Mouse (Mus musculus): ENCODE measurements around the gene Plin2. TPM values are rescaled to one million over a fixed set of nuclear protein-coding genes. Genes with fewer than 3 reads are reported as not detected.
A peak's percentile ranks its signal among the peaks of the same experiment; 100 is the strongest.

Plin2 gene
- 75.1 and 78.0 TPM in 2 replicates for polyA plus RNA-seq (2014; fragmentation: Nextera tagmentation; extraction: Ambion mirVana)

DNA sequence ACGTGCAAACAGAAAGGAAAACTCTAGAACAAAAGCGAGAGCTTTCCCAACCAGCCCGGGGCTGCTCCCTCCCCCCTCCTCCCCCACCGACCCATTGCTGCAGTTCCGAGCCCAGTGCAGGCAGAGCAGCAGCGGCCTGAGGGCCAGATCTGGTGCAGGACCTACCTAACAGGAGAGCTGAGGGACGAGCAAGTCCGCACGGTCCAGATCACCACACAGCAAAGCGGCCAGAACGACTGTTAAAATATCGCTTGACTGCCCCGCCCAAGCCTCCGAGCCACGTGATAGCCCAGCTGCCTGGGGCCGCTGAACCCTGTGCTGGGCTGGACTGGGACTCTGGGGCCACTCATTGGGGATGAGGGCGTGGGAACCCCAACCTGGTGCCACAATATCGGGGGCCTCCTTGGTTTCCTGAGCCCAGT lies at the start of gene Plin2:
TSS of gene Plin2 (minus strand) at position 281 of the 422 bp plus-strand sequence.
- peak; percentile 94 for ATAC-seq (replicated peaks; ENCODE audit: low FRiP score, low TSS enrichment, low read depth)
- Histone ChIP-seq H3K36me3 (ENCODE audit: control insufficient read depth, insufficient read depth, low read length) (peaks cover 16% of the 10 kb centered on the region), H3K4me1 (replicated peaks; ENCODE audit: control insufficient read depth, insufficient read depth, low read length) (peaks cover 9% of the 10 kb centered on the region), H3K27me3 (replicated peaks; ENCODE audit: control insufficient read depth, insufficient read depth, low read length) (no peaks in the 10 kb centered on the region), H3K9ac (ENCODE audit: low read length) (peak within 1 kb of the TSS; percentile 63), H3K4me3 (ENCODE audit: low read depth, low read length) (peak within 1 kb of the TSS; percentile 49), H3K27ac (ENCODE audit: low read depth) (peak within 1 kb of the TSS; percentile 48), H3K9me3 (ENCODE audit: control insufficient read depth, low read length) (no peaks in the 10 kb centered on the region), H3K4me2 (ENCODE audit: low read length) (peak within 1 kb of the TSS; percentile 62)
- 1% methylated on average over 18 of the region's 18 CpGs for WGBS
- DNase-seq (ENCODE audit: low spot score), result peak; percentile 84

DNA sequence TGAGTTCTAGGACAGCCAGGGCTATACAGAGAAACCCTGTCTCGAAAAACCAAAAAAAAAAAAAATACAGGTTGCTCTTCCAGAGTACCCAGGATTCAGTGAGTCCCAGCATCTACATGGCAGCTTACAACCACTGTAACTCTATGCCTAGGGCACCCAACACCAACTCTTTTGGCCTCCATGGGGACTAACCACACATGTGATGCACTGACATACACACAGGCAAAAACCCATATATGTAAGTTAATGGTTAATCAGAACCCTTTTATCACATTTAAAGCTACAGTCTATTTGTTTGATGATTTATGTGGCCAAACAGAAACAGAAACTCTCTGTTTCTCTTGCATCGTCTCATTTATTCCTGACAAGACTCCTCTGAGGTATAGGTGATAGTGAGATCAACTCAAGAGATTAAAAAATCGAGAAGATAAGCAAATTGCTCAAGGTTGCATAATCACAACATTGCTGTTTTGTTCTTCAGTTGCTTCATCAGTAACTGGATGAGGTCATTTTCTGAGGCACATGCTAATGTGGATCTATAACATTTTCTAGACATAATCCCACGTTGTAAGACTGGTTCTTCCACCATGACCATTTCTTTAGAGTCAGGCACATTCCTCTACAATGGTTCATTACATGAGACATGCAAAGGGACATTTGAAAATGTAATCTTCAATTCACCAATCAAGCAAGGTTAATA lies 49.2 kb upstream of the Plin2 start:
- 74% methylated on average over 4 of the region's 4 CpGs for WGBS

DNA sequence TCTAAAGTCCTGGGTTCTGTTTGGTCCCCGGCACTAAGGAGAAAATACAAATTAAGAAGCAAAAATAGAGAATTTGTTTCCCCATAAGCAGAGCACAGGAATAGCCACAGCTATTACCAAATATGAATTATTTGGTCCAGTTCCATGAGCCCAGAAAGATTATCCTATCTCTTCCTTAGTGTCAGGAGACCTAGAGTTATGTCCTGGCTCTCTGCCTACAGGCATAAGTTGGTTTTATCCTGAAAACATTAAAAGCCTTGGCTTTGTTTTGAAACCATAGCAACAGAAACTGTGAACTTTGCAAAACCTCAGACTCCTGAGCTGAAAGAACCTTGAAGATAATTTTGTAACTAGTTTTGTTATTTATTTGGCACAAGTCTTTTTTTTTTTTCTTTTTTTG lies 47.3 kb upstream of the Plin2 start:
- Histone ChIP-seq H3K9me3 (ENCODE audit: control insufficient read depth, low read length) (no peaks in the 10 kb centered on the region), H3K27me3 (replicated peaks; ENCODE audit: control insufficient read depth, insufficient read depth, low read length) (no peaks in the 10 kb centered on the region), H3K4me2 (ENCODE audit: low read length) (no peak overlapping the region), H3K36me3 (ENCODE audit: control insufficient read depth, insufficient read depth, low read length) (no peaks in the 10 kb centered on the region), H3K27ac (ENCODE audit: low read depth) (no peak overlapping the region), H3K4me1 (replicated peaks; ENCODE audit: control insufficient read depth, insufficient read depth, low read length) (peaks cover 5% of the 10 kb centered on the region), H3K4me3 (ENCODE audit: low read depth, low read length) (no peak overlapping the region), H3K9ac (ENCODE audit: low read length) (no peak overlapping the region)
- DNase-seq (ENCODE audit: low spot score) (no peak), ATAC-seq (replicated peaks; ENCODE audit: low FRiP score, low TSS enrichment, low read depth) (no peak)
- 76% methylated on average over 1 of the region's 1 CpGs for WGBS

More for the DNA sequence above, 49.2 kb upstream of the Plin2 start:
- H3K9ac ChIP-seq (ENCODE audit: low read length), result no peak overlapping the region
- ATAC-seq (replicated peaks; ENCODE audit: low FRiP score, low TSS enrichment, low read depth) (no peak), DNase-seq (ENCODE audit: low spot score) (no peak)
- H3K27ac ChIP-seq (ENCODE audit: low read depth), result no peak overlapping the region
- peaks cover 5% of the 10 kb centered on the region for H3K4me1 ChIP-seq (replicated peaks; ENCODE audit: control insufficient read depth, insufficient read depth, low read length)
- no peaks in the 10 kb centered on the region for H3K9me3 ChIP-seq (ENCODE audit: control insufficient read depth, low read length)
- H3K36me3 ChIP-seq (ENCODE audit: control insufficient read depth, insufficient read depth, low read length), result no peaks in the 10 kb centered on the region
- H3K4me2 ChIP-seq (ENCODE audit: low read length), result no peak overlapping the region
- no peak overlapping the region for H3K4me3 ChIP-seq (ENCODE audit: low read depth, low read length)
- no peaks in the 10 kb centered on the region for H3K27me3 ChIP-seq (replicated peaks; ENCODE audit: control insufficient read depth, insufficient read depth, low read length)

DNA sequence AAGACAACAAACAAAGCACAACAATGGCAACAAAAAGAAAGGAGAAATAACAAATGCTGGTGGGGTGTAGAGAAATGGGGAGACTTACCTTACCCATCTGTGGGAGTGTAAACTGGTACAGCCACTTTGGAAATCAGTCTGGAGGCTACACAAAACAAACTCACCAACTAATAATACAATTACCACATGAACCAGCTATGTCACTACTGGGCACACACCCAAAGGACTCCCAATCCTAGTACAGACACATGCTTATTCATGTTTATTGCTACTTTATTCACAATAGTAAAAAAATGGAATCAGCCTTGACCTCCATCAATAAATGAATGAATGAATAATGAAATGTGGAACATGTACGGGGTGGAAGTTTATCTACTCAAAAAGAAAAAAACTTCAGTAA lies 45.5 kb upstream of the Plin2 start:
- DNase-seq (ENCODE audit: low spot score) (no peak), ATAC-seq (replicated peaks; ENCODE audit: low FRiP score, low TSS enrichment, low read depth) (no peak)
- Histone ChIP-seq H3K9me3 (ENCODE audit: control insufficient read depth, low read length) (no peaks in the 10 kb centered on the region), H3K27ac (ENCODE audit: low read depth) (no peak overlapping the region), H3K4me1 (replicated peaks; ENCODE audit: control insufficient read depth, insufficient read depth, low read length) (peaks cover 5% of the 10 kb centered on the region), H3K36me3 (ENCODE audit: control insufficient read depth, insufficient read depth, low read length) (no peaks in the 10 kb centered on the region), H3K27me3 (replicated peaks; ENCODE audit: control insufficient read depth, insufficient read depth, low read length) (no peaks in the 10 kb centered on the region), H3K4me2 (ENCODE audit: low read length) (no peak overlapping the region), H3K9ac (ENCODE audit: low read length) (no peak overlapping the region), H3K4me3 (ENCODE audit: low read depth, low read length) (no peak overlapping the region)
- WGBS, result 96% methylated on average over 1 of the region's 1 CpGs

GRCm38 (mm10) chr4:86713518-86713917 lies 43.7 kb upstream of the Plin2 start:
- Histone ChIP-seq H3K4me3 (ENCODE audit: low read depth, low read length) (no peak overlapping the region), H3K27me3 (replicated peaks; ENCODE audit: control insufficient read depth, insufficient read depth, low read length) (no peaks in the 10 kb centered on the region), H3K9ac (ENCODE audit: low read length) (no peak overlapping the region), H3K27ac (ENCODE audit: low read depth) (no peak overlapping the region), H3K36me3 (ENCODE audit: control insufficient read depth, insufficient read depth, low read length) (no peaks in the 10 kb centered on the region), H3K4me1 (replicated peaks; ENCODE audit: control insufficient read depth, insufficient read depth, low read length) (peaks cover 5% of the 10 kb centered on the region), H3K9me3 (ENCODE audit: control insufficient read depth, low read length) (no peaks in the 10 kb centered on the region), H3K4me2 (ENCODE audit: low read length) (no peak overlapping the region)
- no peak for ATAC-seq (replicated peaks; ENCODE audit: low FRiP score, low TSS enrichment, low read depth)
- WGBS, result 75% methylated on average over 2 of the region's 2 CpGs
- DNase-seq (ENCODE audit: low spot score), result no peak

DNA sequence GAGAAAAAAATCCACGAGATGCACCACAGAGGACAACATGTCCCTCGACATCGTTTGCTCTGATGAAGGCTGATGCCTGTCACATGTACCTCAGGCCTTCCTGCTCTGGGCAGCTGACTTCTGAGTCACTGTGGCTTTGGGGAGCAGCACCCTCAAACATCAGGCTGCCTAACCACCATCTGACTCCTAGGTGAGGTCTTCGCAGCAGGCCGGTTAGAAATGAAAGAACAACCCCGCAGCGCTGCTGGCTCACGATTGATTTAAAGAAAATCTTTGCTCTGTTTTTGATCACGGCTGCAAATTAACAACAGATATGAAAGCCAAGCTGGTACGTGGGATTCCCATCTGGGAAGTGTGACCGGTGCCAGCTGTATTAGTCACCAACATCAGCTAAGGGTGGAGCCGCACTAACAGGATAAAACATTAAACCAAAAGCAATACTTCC lies 42.9 kb upstream of the Plin2 start:
- ATAC-seq (replicated peaks; ENCODE audit: low FRiP score, low TSS enrichment, low read depth) (no peak), DNase-seq (ENCODE audit: low spot score) (no peak)
- Histone ChIP-seq H3K27ac (ENCODE audit: low read depth) (no peak overlapping the region), H3K27me3 (replicated peaks; ENCODE audit: control insufficient read depth, insufficient read depth, low read length) (no peaks in the 10 kb centered on the region), H3K36me3 (ENCODE audit: control insufficient read depth, insufficient read depth, low read length) (no peaks in the 10 kb centered on the region), H3K9ac (ENCODE audit: low read length) (no peak overlapping the region), H3K9me3 (ENCODE audit: control insufficient read depth, low read length) (no peaks in the 10 kb centered on the region), H3K4me3 (ENCODE audit: low read depth, low read length) (no peak overlapping the region), H3K4me2 (ENCODE audit: low read length) (no peak overlapping the region), H3K4me1 (replicated peaks; ENCODE audit: control insufficient read depth, insufficient read depth, low read length) (peaks cover 5% of the 10 kb centered on the region)
- WGBS, result 77% methylated on average over 12 of the region's 12 CpGs

GRCm38 (mm10) chr4:86710666-86711215 lies 40.9 kb upstream of the Plin2 start:
- DNase-seq (ENCODE audit: low spot score) (no peak), ATAC-seq (replicated peaks; ENCODE audit: low FRiP score, low TSS enrichment, low read depth) (no peak)
- no peak overlapping the region for H3K27ac ChIP-seq (ENCODE audit: low read depth)

DNA sequence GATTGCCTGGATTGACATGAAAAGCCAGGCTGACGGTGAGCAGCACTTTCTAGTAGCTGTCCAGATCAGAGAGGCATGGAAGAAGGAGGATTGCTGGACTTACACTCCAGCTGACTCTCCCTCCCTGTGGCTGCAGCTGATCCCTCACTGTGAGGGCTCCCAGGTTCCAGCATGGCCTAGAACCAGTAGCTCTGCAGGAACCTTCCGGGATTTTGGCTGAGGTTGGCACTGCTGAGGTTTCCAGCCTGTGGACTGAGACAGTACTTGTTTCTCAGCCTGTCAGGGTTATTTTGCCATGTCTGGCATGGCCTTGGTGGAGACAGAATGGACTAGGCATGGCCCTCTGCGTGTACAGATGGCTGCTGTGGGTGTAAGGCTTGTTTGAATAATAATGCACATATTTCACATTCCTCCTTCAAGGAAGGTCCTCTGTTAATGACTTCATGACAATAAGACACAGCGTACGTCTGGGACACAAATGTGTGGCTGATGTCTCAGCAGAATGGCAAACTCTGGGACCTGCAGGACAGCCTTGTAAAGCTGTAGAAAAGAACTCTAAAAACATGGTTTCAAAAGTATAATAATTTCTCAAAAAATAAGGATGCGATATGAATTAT lies 40.3 kb upstream of the Plin2 start:
- no peak overlapping the region for H3K27ac ChIP-seq (ENCODE audit: low read depth)
- H3K9ac ChIP-seq (ENCODE audit: low read length), result no peak overlapping the region
- H3K4me2 ChIP-seq (ENCODE audit: low read length), result no peak overlapping the region
- 66% methylated on average over 6 of the region's 6 CpGs for WGBS
- no peaks in the 10 kb centered on the region for H3K27me3 ChIP-seq (replicated peaks; ENCODE audit: control insufficient read depth, insufficient read depth, low read length)
- ATAC-seq (replicated peaks; ENCODE audit: low FRiP score, low TSS enrichment, low read depth) (no peak), DNase-seq (ENCODE audit: low spot score) (no peak)
- no peaks in the 10 kb centered on the region for H3K9me3 ChIP-seq (ENCODE audit: control insufficient read depth, low read length)
- H3K4me3 ChIP-seq (ENCODE audit: low read depth, low read length), result no peak overlapping the region
- no peaks in the 10 kb centered on the region for H3K4me1 ChIP-seq (replicated peaks; ENCODE audit: control insufficient read depth, insufficient read depth, low read length)
- no peaks in the 10 kb centered on the region for H3K36me3 ChIP-seq (ENCODE audit: control insufficient read depth, insufficient read depth, low read length)

More at GRCm38 (mm10) chr4:86710666-86711215, 40.9 kb upstream of the Plin2 start:
- 68% methylated on average over 4 of the region's 4 CpGs for WGBS
- Histone ChIP-seq H3K4me3 (ENCODE audit: low read depth, low read length) (no peak overlapping the region), H3K27me3 (replicated peaks; ENCODE audit: control insufficient read depth, insufficient read depth, low read length) (no peaks in the 10 kb centered on the region), H3K4me1 (replicated peaks; ENCODE audit: control insufficient read depth, insufficient read depth, low read length) (no peaks in the 10 kb centered on the region), H3K4me2 (ENCODE audit: low read length) (no peak overlapping the region), H3K36me3 (ENCODE audit: control insufficient read depth, insufficient read depth, low read length) (no peaks in the 10 kb centered on the region), H3K9me3 (ENCODE audit: control insufficient read depth, low read length) (no peaks in the 10 kb centered on the region), H3K9ac (ENCODE audit: low read length) (no peak overlapping the region)

Measured in intestine, embryonic 14.5 days (tissue).